Mouse (Mus musculus) embryonic fibroblast, embryonic 13.5 days (primary cell): ENCODE measurements around the gene Nln.

ENCODE experiments used
- CTCF ChIP-seq: IDR thresholded peaks from 2 replicates; pipeline ENCODE4 v1.5.1; 2011; ENCODE audit warnings: mild to moderate bottlenecking, control low read depth, low read length, moderate library complexity, borderline replicate concordance; ENCODE audit not compliant: insufficient read depth
- POLR2A ChIP-seq: IDR thresholded peaks from 2 replicates; pipeline ENCODE4 v1.6.1; 2011; ENCODE audit warnings: low read depth, mild to moderate bottlenecking, control low read depth, low read length, moderate library complexity

- TF ChIP-seq CTCF: no peak
- no peak for TF ChIP-seq POLR2A
These were observed 131.0 kb downstream of the Nln start for GRCm38 (mm10) chr13:103978286-103978866.
